Mouse (Mus musculus) stomach, postnatal 0 days (tissue): ENCODE measurements at regions not wholly inside any gene's neighbourhood (a gene's known extent, or its start where the extent isn't known, plus 50 kb on each side); places are given as distances from the start of the nearest gene placed in this dataset.

ENCODE experiments used
- ATAC-seq: fragments of 200-750 bp; cut with Nextera tagmentation; 2 replicates; pipeline ENCODE4 v1.8.0; 2017; ENCODE audit not compliant: low FRiP score, low TSS enrichment
- DNase-seq: peaks from one replicate; pipeline ENCODE4 v3.0.0-alpha.2; 2016; ENCODE audit warnings: low spot score
- H3K27ac ChIP-seq: fragments of 300-500 bp; sonication (generic); replicated peaks from 2 replicates; pipeline ENCODE4 v1.5.1; 2014; ENCODE audit warnings: mild to moderate bottlenecking, control low read depth
- H3K27me3 ChIP-seq: fragments of 300-500 bp; sonication (generic); 2 replicates; pipeline ENCODE4 v1.6.1; 2014; ENCODE audit warnings: low read length; ENCODE audit not compliant: control insufficient read depth, insufficient read depth
- H3K36me3 ChIP-seq: fragments of 300-500 bp; sonication (generic); 2 replicates; pipeline ENCODE4 v1.6.1; 2014; ENCODE audit warnings: low read length, mixed read lengths; ENCODE audit not compliant: control insufficient read depth, insufficient read depth
- H3K4me1 ChIP-seq: fragments of 300-500 bp; sonication (generic); replicated peaks from 2 replicates; pipeline ENCODE4 v1.6.1; 2014; ENCODE audit warnings: antibody characterized with exemption; ENCODE audit not compliant: control insufficient read depth, insufficient read depth
- H3K4me2 ChIP-seq: fragments of 300-500 bp; sonication (generic); replicated peaks from 2 replicates; pipeline ENCODE4 v1.6.1; 2014; ENCODE audit warnings: low read depth, mild to moderate bottlenecking, control low read depth, moderate library complexity
- H3K4me3 ChIP-seq: fragments of 300-500 bp; sonication (generic); 2 replicates; pipeline ENCODE4 v1.5.1; 2014; ENCODE audit warnings: low read depth, low read length, control low read depth
- H3K9ac ChIP-seq: fragments of 300-500 bp; sonication (generic); 2 replicates; pipeline ENCODE4 v1.6.1; 2014; ENCODE audit warnings: mild to moderate bottlenecking, low read length, control low read depth, mixed read lengths
- H3K9me3 ChIP-seq: fragments of 300-500 bp; sonication (generic); 2 replicates; pipeline ENCODE4 v1.6.1; 2016; ENCODE audit warnings: low read length; ENCODE audit not compliant: control insufficient read depth
- CTCF ChIP-seq: IDR thresholded peaks from 2 replicates; pipeline ENCODE4 v1.5.1; 2016; ENCODE audit warnings: antibody characterized with exemption, low read depth, mild to moderate bottlenecking, moderate library complexity
- EP300 ChIP-seq: optimal IDR thresholded peaks from 2 replicates; pipeline ENCODE3; 2016; ENCODE audit warnings: antibody characterized with exemption
- WGBS: fragments of 180-500 bp; shearing (Covaris S2); extraction: QIAGEN DNeasy Blood & Tissue Kit; methylation state at CpG from one replicate; pipeline ENCODE4 v1.1.7; 2014; 5-methylcytosine and 5-hydroxymethylcytosine counted together

GRCm38 (mm10) chr13:83077085-83077484 lies 426.7 kb upstream of the Mef2c start:
- Histone ChIP-seq H3K4me1 (no peaks in the 10 kb centered on the region), H3K27me3 (no peaks in the 10 kb centered on the region), H3K4me2 (no peak overlapping the region), H3K9ac (no peak overlapping the region), H3K36me3 (no peaks in the 10 kb centered on the region), H3K27ac (no peak overlapping the region), H3K9me3 (no peaks in the 10 kb centered on the region), H3K4me3 (no peak overlapping the region)
- no peak for ATAC-seq
- no peak for DNase-seq
- WGBS = 80% methylated on average over 1 of the region's 1 CpGs
- TF ChIP-seq CTCF (no peak), EP300 (no peak)

DNA sequence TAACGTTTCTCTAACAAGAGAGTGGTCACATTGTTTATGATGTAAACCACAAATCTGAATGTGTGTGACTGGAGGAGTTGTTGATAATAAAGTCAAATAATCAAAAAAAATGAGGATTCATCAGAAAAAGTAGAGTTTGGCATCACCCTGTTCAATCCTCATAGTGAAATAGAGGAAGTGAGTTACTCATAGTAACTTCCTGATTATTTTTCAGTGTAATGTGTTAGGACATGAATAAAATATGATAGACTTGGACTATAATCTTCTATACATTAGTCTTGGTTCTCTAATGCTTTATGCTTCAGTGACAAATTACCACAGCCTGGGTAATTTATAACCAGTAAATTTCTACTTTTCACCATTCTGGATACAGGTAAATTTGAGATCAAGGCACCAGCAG lies 424.5 kb upstream of the Mef2c start:
- Histone ChIP-seq H3K4me1 (no peaks in the 10 kb centered on the region), H3K27me3 (no peaks in the 10 kb centered on the region), H3K27ac (no peak overlapping the region), H3K9me3 (no peaks in the 10 kb centered on the region), H3K4me3 (no peak overlapping the region), H3K9ac (no peak overlapping the region), H3K4me2 (no peak overlapping the region), H3K36me3 (no peaks in the 10 kb centered on the region)
- TF ChIP-seq EP300 (no peak), CTCF (no peak)
- ATAC-seq = no peak
- no peak for DNase-seq
- 36% methylated on average over 1 of the region's 1 CpGs for WGBS

DNA sequence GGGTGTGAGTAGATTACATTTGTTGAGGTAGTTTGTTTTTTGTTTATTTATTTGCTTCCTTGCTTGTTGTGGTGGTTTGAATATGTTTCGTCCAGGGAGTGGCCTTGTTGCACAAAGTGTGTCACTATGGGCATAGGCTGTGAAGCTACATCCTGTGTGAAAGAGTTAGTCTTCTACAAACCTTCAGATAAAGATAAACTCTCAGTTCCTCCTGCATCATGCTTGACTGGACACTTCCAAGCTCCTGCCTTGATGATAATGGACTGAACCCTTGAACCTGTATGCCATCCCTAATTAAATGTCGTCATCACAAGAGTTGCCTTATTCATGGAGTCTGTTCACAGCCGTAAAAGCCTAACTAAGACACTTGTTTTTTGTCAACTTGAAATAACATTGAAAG lies 418.9 kb upstream of the Mef2c start:
- Histone ChIP-seq H3K36me3 (no peaks in the 10 kb centered on the region), H3K4me1 (no peaks in the 10 kb centered on the region), H3K9me3 (no peaks in the 10 kb centered on the region), H3K27ac (no peak overlapping the region), H3K4me3 (no peak overlapping the region), H3K9ac (no peak overlapping the region), H3K4me2 (no peak overlapping the region), H3K27me3 (no peaks in the 10 kb centered on the region)
- TF ChIP-seq EP300 = no peak
- TF ChIP-seq CTCF = no peak
- WGBS = 85% methylated on average over 3 of the region's 3 CpGs
- DNase-seq (no peak), ATAC-seq (no peak)

GRCm38 (mm10) chr13:83099908-83100307 lies 403.9 kb upstream of the Mef2c start:
- no peak overlapping the region for H3K9ac ChIP-seq
- no peaks in the 10 kb centered on the region for H3K9me3 ChIP-seq
- H3K4me1 ChIP-seq = no peaks in the 10 kb centered on the region
- H3K4me3 ChIP-seq = no peak overlapping the region
- H3K4me2 ChIP-seq = no peak overlapping the region
- ATAC-seq = no peak
- no peaks in the 10 kb centered on the region for H3K27me3 ChIP-seq
- no peaks in the 10 kb centered on the region for H3K36me3 ChIP-seq
- no peak overlapping the region for H3K27ac ChIP-seq
- TF ChIP-seq EP300 (no peak), CTCF (no peak)
- DNase-seq = no peak
- WGBS = 56% methylated on average over 1 of the region's 1 CpGs

DNA sequence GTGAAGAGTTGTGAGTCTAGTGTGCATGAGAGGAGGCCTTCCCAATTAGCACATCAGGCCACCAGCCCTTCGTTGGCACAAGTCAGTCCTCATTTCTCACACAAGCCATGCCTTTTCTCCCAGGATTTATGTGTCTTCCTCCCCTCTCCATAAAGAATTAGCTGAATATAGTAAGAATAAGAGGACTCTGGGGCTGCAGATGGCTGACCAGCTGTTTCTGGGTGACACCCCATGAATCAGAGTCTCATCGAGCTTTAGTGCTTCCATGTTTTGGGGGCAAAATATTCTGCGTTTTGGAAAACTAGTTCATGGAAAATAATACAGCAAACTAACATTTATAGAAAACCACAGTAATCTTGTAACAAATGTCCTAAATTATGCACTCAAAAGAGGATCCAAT lies 393.2 kb upstream of the Mef2c start:
- no peaks in the 10 kb centered on the region for H3K4me1 ChIP-seq
- H3K27ac ChIP-seq = no peak overlapping the region
- no peak for ATAC-seq
- H3K4me3 ChIP-seq = no peak overlapping the region
- H3K4me2 ChIP-seq = no peak overlapping the region
- no peak for TF ChIP-seq EP300
- no peak for TF ChIP-seq CTCF
- WGBS = 73% methylated on average over 3 of the region's 3 CpGs
- no peaks in the 10 kb centered on the region for H3K36me3 ChIP-seq
- H3K27me3 ChIP-seq = no peaks in the 10 kb centered on the region
- no peaks in the 10 kb centered on the region for H3K9me3 ChIP-seq
- DNase-seq = no peak
- no peak overlapping the region for H3K9ac ChIP-seq

GRCm38 (mm10) chr13:83111503-83111902 lies 392.3 kb upstream of the Mef2c start:
- Histone ChIP-seq H3K4me1 (no peaks in the 10 kb centered on the region), H3K9me3 (no peaks in the 10 kb centered on the region), H3K4me3 (no peak overlapping the region), H3K36me3 (no peaks in the 10 kb centered on the region), H3K27me3 (no peaks in the 10 kb centered on the region), H3K9ac (no peak overlapping the region), H3K27ac (no peak overlapping the region), H3K4me2 (no peak overlapping the region)
- ATAC-seq (no peak), DNase-seq (no peak)
- no peak for TF ChIP-seq EP300
- no peak for TF ChIP-seq CTCF
- 56% methylated on average over 2 of the region's 2 CpGs for WGBS
